Mouse (Mus musculus): Measurements from ENCODE around the gene Adgrg3. TPM values are rescaled to one million over a fixed set of nuclear protein-coding genes. Genes with fewer than 3 reads are reported as not detected.

The Adgrg3 gene
- under 1 TPM; 0.34 to 0.56 TPM for polyA plus RNA-seq (2017; shearing (Covaris generic))

GRCm38 (mm10) chr8:95017451-95017850, at the start of gene Adgrg3:
TSS of gene Adgrg3 (plus strand) at chr8:95017692.

GRCm38 (mm10) chr8:94974467-94975165, 42.9 kb upstream of the Adgrg3 start, which contains the start of gene Adgrg1:
TSS of gene Adgrg1 (plus strand) at chr8:94974751.

DNA sequence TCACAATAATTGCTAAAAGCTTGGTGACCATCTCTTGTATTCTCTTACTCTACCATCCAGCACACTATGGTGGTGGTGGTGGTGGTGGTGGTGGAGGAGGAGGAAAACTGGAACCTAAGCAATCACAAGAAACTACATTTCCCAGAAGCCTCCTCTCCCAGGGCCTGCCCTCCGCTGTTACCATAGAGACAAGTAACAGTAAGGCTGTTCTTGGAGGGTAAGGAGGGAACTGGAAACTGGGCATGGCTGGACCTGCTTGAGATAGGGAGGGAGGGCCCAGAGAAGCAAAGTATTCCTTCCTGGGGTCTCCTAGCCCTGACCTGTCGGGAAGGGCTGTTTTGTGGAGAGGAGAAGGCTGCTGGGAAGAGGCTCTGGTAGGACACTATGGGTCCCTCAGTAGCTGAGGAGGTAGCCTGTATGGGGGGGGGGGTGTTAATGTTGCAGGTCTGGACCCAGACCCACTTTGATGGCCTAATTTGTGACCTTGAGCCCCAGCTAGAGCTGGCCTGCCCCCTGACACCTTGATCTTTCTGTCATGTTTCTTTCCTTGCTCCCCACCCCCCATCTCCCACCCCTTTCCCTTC, 37.5 kb downstream of the Adgrg3 start, which contains the start of gene Drc7:
Drc7 (plus strand) TSS at position 177 of the 584 bp plus-strand sequence.

GRCm38 (mm10) chr8:95080381-95081341, 63.2 kb downstream of the Adgrg3 start, which contains the start of gene Katnb1:
TSS of gene Katnb1 (plus strand) at chr8:95081186.

Other genes starting within 250 kb of the Adgrg3 start
- gene Cx3cl1, start 245.7 kb upstream of the Adgrg3 start, polyA plus RNA-seq (2017; shearing (Covaris generic)), result 1 to 10 TPM in 1 of 2 experiments, not detected in 1; 1.0 TPM
- gene Ccl17, start 207.2 kb upstream of the Adgrg3 start, polyA plus RNA-seq (2017; shearing (Covaris generic)), result 1 to 10 TPM in 1 of 2 experiments, not detected in 1; 5.2 TPM
- 10 to 100 TPM; 53.5 to 59.9 TPM for gene Coq9, start 179.4 kb upstream of the Adgrg3 start, polyA plus RNA-seq (2017; shearing (Covaris generic))
- gene Ciapin1, start 179.3 kb upstream of the Adgrg3 start, polyA plus RNA-seq (2017; shearing (Covaris generic)), result 10 to 100 TPM; 88.9 to 98.2 TPM
- 100 to 1,000 TPM; 106 to 118 TPM for gene Polr2c, start 160.2 kb upstream of the Adgrg3 start, polyA plus RNA-seq (2017; shearing (Covaris generic))
- gene Dok4, start 141.4 kb upstream of the Adgrg3 start, polyA plus RNA-seq (2017; shearing (Covaris generic)), result 1 to 10 TPM; 1.8 to 3.3 TPM
- 1 to 10 TPM; 1.7 to 3.9 TPM for gene Ccdc102a, start 99.6 kb upstream of the Adgrg3 start, polyA plus RNA-seq (2017; shearing (Covaris generic))
- gene Adgrg5, start 94.0 kb upstream of the Adgrg3 start, polyA plus RNA-seq (2017; shearing (Covaris generic)), result under 1 TPM in 1 of 2 experiments, not detected in 1; 0.96 TPM
- gene Adgrg1, start 42.9 kb upstream of the Adgrg3 start, polyA plus RNA-seq (2017; shearing (Covaris generic)), result 1 to 10 TPM; 2.2 to 3.3 TPM
- not detected for gene Drc7, start 37.4 kb downstream of the Adgrg3 start, polyA plus RNA-seq (2017; shearing (Covaris generic))
- gene Katnb1, start 63.5 kb downstream of the Adgrg3 start, polyA plus RNA-seq (2017; shearing (Covaris generic)), result 10 to 100 TPM; 16.9 to 22.5 TPM
- gene Kifc3, start 185.1 kb downstream of the Adgrg3 start, polyA plus RNA-seq (2017; shearing (Covaris generic)), result 1 to 10 TPM in 1 of 2 experiments, under 1 TPM in 1; 0.51 to 3.5 TPM